Mouse (Mus musculus) forebrain, embryonic 11.5 days (tissue): ENCODE results near the gene Mmp15. TPM values are rescaled to one million over a fixed set of nuclear protein-coding genes. Genes with fewer than 3 reads are reported as not detected.
A peak's percentile ranks its signal among the peaks of the same experiment; 100 is the strongest.

Source experiments
- ATAC-seq: fragments of 200-750 bp; cut with Nextera tagmentation; replicated peaks from 2 replicates; pipeline ENCODE4 v1.8.0; 2017; ENCODE audit warnings: moderate TSS enrichment; ENCODE audit not compliant: low FRiP score
- DNase-seq: peaks from one replicate; pipeline ENCODE4 v3.0.0-alpha.2; 2017; ENCODE audit warnings: low spot score
- H3K27ac ChIP-seq: fragments of 300-500 bp; sonication (generic); 2 replicates; pipeline ENCODE4 v1.5.1; 2014; ENCODE audit warnings: low read depth, low read length
- H3K27me3 ChIP-seq: fragments of 300-500 bp; sonication (generic); 2 replicates; pipeline ENCODE4 v1.6.1; 2014; ENCODE audit warnings: mild to moderate bottlenecking, low read length, mixed read lengths; ENCODE audit not compliant: control insufficient read depth, insufficient read depth
- H3K36me3 ChIP-seq: fragments of 300-500 bp; sonication (generic); 2 replicates; pipeline ENCODE4 v1.6.1; 2014; ENCODE audit warnings: mild to moderate bottlenecking, low read length, moderate library complexity, mixed read lengths; ENCODE audit not compliant: control insufficient read depth, insufficient read depth
- H3K4me1 ChIP-seq: fragments of 300-500 bp; sonication (generic); replicated peaks from 2 replicates; pipeline ENCODE4 v1.6.1; 2014; ENCODE audit warnings: low read length, mixed read lengths; ENCODE audit not compliant: control insufficient read depth, insufficient read depth
- H3K4me2 ChIP-seq: fragments of 300-500 bp; sonication (generic); 2 replicates; pipeline ENCODE4 v1.6.1; 2014; ENCODE audit warnings: low read depth, mild to moderate bottlenecking, low read length, moderate library complexity, mixed read lengths; ENCODE audit not compliant: severe bottlenecking
- H3K4me3 ChIP-seq: fragments of 300-500 bp; sonication (generic); 2 replicates; pipeline ENCODE4 v1.5.1; 2014; ENCODE audit warnings: low read depth, low read length
- H3K9ac ChIP-seq: fragments of 300-500 bp; sonication (generic); 2 replicates; pipeline ENCODE4 v1.6.1; 2014; ENCODE audit warnings: low read length
- H3K9me3 ChIP-seq: fragments of 300-500 bp; sonication (generic); 2 replicates; pipeline ENCODE4 v1.6.1; 2016; ENCODE audit warnings: low read length, mixed read lengths; ENCODE audit not compliant: control insufficient read depth
- WGBS: fragments of 180-500 bp; shearing (Covaris S2); extraction: QIAGEN DNeasy Blood & Tissue Kit; methylation state at CpG from one replicate; pipeline ENCODE4 v1.1.7; 2014; 5-methylcytosine and 5-hydroxymethylcytosine counted together
- polyA plus RNA-seq: library from polyadenylated mRNA; unstranded; fragments of >200 nt; fragmentation: Nextera tagmentation; extraction: Ambion mirVana; gene quantifications from 2 replicates; pipeline ENCODE4 v1.2.1, GENCODE M21; 2014

The Mmp15 gene
- 20.6 and 21.0 TPM in 2 replicates for polyA plus RNA-seq

DNA sequence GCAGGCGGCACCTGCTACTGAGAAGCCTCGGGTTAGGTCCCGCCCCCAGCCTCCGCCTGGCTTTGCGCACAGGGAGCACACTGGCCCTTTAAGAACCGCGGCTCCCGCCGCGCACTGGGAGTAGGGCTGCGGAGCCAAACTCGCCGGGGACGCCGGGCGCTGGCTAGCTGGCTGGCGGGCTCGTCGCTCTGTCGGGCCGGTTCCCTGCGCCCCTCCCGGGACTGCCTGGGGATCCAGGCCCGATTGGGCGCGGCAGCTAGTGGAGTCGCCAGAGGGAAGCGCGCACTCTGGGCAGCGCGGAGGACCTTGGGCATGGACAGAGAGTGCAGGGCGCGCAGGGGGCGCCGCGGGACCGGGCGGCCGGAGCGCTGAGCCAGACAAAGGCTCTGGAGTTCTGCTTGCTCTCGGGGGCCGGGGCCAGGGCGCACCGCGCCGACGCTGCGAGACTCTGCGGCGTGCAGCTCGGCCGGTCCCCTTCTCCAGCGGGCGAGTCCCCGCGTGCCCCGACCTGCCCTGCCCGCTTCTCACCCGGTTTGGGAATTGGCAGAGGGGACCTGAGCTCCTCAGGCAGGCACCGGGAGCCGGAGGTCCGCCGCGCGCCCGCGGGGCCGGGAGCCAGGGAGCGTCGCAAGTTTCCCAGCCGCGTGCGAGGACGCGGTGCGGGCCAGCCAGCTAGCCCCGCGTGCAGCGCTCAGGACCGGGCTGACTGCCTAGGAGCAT, at the start of gene Mmp15:
Gene Mmp15 (plus strand): TSS at position 118 of the 720 bp plus-strand sequence.
- Histone ChIP-seq H3K9me3 (no peaks in the 10 kb centered on the region), H3K4me2 (peak within 1 kb of the TSS; percentile 93), H3K4me3 (peak within 1 kb of the TSS; percentile 77), H3K27ac (peak within 1 kb of the TSS; percentile 66), H3K4me1 (peaks cover 6% of the 10 kb centered on the region), H3K27me3 (no peaks in the 10 kb centered on the region), H3K9ac (peak within 1 kb of the TSS; percentile 93), H3K36me3 (no peaks in the 10 kb centered on the region)
- peak; percentile 89 for DNase-seq
- WGBS = under 1% methylated on average over 79 of the region's 80 CpGs
- ATAC-seq = peak; percentile 84

- Histone ChIP-seq H3K9ac (no peak overlapping the region), H3K4me3 (no peak overlapping the region), H3K27me3 (no peaks in the 10 kb centered on the region), H3K4me1 (no peaks in the 10 kb centered on the region), H3K36me3 (no peaks in the 10 kb centered on the region), H3K27ac (no peak overlapping the region), H3K4me2 (no peak overlapping the region), H3K9me3 (no peaks in the 10 kb centered on the region)
- DNase-seq (no peak), ATAC-seq (no peak)
- WGBS = 34% methylated on average over 5 of the region's 5 CpGs
Measured at GRCm38 (mm10) chr8:95302410-95302809, 49.7 kb upstream of the Mmp15 start.

GRCm38 (mm10) chr8:95305526-95305925, 46.5 kb upstream of the Mmp15 start:
- Histone ChIP-seq H3K4me2 (no peak overlapping the region), H3K27ac (no peak overlapping the region), H3K9me3 (no peaks in the 10 kb centered on the region), H3K27me3 (no peaks in the 10 kb centered on the region), H3K9ac (no peak overlapping the region), H3K4me3 (no peak overlapping the region), H3K36me3 (no peaks in the 10 kb centered on the region), H3K4me1 (no peaks in the 10 kb centered on the region; the same call in 1 of the 2 replicates)
- DNase-seq (no peak), ATAC-seq (no peak)
- 75% methylated on average over 4 of the region's 4 CpGs for WGBS

DNA sequence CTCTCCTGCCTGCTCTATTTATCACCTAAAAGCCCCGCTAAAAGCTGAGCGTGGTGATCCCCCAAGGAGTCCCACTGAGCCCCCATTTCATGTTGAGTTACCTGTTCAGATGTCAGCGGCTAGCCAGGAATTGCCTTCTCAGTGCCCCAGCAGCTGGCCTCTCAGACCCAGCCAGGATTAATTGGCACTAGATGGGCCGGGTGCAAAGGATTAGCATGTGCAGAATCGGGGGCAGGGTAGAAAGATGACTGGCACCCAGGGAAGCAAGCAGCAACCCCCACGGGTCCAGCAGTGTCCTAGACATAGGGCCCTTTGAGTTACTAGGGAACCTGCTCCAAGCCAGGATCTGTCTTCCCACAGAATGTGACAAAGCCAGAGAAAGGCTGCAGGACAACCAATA, 45.6 kb upstream of the Mmp15 start, which contains the start of gene Cngb1:
Gene Cngb1 (minus strand): TSS at position 155 of the 400 bp plus-strand sequence.
- DNase-seq (no peak), ATAC-seq (no peak)
- peaks cover 3% of the 10 kb centered on the region; the same call in 1 of the 2 replicates for H3K4me1 ChIP-seq
- no peak within 1 kb of the TSS for H3K4me2 ChIP-seq
- H3K4me3 ChIP-seq = no peak within 1 kb of the TSS
- no peaks in the 10 kb centered on the region for H3K9me3 ChIP-seq
- no peak within 1 kb of the TSS for H3K9ac ChIP-seq
- no peak within 1 kb of the TSS for H3K27ac ChIP-seq
- WGBS = 47% methylated on average over 6 of the region's 6 CpGs
- H3K36me3 ChIP-seq = no peaks in the 10 kb centered on the region
- H3K27me3 ChIP-seq = no peaks in the 10 kb centered on the region

DNA sequence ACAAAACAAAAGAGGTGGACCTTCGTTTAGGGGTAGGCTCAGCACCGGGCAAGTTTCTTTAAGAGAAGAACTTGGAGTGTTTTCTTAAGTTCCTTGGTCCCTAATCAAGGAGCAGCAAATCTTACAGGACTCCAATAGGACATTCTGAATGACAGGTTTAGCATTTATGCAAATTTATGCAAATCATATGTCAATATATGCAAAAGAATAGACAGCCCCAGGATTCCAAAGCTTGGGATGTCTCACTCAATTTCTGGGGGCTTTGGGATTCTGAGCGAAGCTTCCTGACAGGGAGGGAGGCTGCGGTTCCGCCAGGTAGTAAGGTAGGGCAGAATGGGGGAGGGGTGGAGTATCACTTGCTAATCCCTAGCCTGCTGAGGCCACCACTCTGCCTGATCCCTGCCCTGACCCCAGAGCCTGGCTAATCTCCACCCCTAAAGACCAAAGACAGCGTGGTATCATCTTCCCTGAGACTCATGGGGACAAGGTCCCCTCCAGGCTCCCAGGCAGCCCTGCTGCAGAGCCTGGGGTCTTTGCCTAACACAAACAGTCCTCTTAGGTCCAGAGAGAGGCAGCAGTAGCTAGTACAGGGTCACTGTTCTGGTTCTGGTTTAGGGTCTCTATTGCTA, 41.6 kb upstream of the Mmp15 start, which contains the start of gene Tepp:
Gene Tepp (plus strand): TSS at position 225 of the 629 bp plus-strand sequence.
- Histone ChIP-seq H3K27ac (no peak within 1 kb of the TSS), H3K4me1 (peaks cover 3% of the 10 kb centered on the region; the same call in 1 of the 2 replicates), H3K4me3 (no peak within 1 kb of the TSS), H3K4me2 (no peak within 1 kb of the TSS), H3K9ac (no peak within 1 kb of the TSS), H3K9me3 (no peaks in the 10 kb centered on the region), H3K27me3 (no peaks in the 10 kb centered on the region), H3K36me3 (no peaks in the 10 kb centered on the region)
- ATAC-seq (no peak; the same call in 1 of the 2 replicates), DNase-seq (no peak)
- WGBS = 13% methylated on average over 6 of the region's 6 CpGs

GRCm38 (mm10) chr8:95312836-95313235, 39.2 kb upstream of the Mmp15 start:
- Histone ChIP-seq H3K9ac (no peak overlapping the region), H3K9me3 (no peaks in the 10 kb centered on the region), H3K4me3 (no peak overlapping the region), H3K36me3 (no peaks in the 10 kb centered on the region), H3K4me1 (peaks cover 3% of the 10 kb centered on the region; the same call in 1 of the 2 replicates), H3K27me3 (no peaks in the 10 kb centered on the region), H3K27ac (no peak overlapping the region), H3K4me2 (no peak overlapping the region)
- 63% methylated on average over 18 of the region's 18 CpGs for WGBS
- ATAC-seq (no peak), DNase-seq (no peak)

DNA sequence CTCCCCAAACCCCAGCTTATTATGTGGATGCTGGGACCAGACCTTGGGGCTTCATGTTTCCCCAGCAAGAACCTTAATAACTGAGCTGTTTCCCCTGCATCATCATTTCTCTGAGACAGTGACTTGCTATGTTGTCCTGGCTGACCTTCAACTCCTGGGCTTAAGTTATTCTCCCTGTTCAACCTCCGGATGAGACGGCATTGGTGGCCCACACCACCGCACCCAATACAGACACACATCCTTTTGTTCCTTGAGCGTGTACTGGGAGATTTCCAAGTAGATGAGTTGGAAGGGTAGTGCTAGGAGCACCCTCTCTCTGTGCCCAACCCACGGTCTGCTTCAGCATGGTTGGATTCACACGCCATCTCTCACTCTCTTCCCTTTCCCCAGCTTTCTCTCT, 38.2 kb upstream of the Mmp15 start:
- ATAC-seq = no peak
- WGBS = 86% methylated on average over 6 of the region's 6 CpGs

DNA sequence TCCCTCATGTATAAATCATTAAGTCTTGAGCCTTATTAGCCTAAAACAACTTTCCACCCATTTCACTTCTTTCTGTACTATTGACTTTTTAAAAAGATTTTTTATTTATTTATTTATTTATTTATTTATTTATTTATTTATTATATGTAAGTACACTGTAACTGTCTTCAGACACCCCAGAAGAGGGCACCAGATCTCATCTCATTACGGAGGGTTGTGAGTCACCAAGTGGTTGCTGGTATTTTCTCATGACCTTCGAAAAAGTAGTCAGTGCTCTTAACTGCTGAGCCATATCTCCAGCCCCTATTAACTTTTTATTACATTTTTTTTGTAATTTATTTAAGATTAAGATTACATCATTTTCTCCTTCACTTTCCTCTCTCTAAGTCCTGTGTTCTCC, 37.4 kb upstream of the Mmp15 start:
- ATAC-seq = no peak
- no peak overlapping the region for H3K4me2 ChIP-seq
- H3K4me3 ChIP-seq = no peak overlapping the region
- H3K9ac ChIP-seq = no peak overlapping the region
- 83% methylated on average over 2 of the region's 2 CpGs for WGBS
- H3K9me3 ChIP-seq = no peaks in the 10 kb centered on the region
- no peaks in the 10 kb centered on the region for H3K36me3 ChIP-seq
- no peak overlapping the region for H3K27ac ChIP-seq
- DNase-seq = no peak
- H3K4me1 ChIP-seq = peaks cover 3% of the 10 kb centered on the region; the same call in 1 of the 2 replicates
- H3K27me3 ChIP-seq = no peaks in the 10 kb centered on the region

More for the DNA sequence above, 38.2 kb upstream of the Mmp15 start:
- H3K4me3 ChIP-seq = no peak overlapping the region
- H3K9me3 ChIP-seq = no peaks in the 10 kb centered on the region
- H3K4me2 ChIP-seq = no peak overlapping the region
- DNase-seq = no peak
- no peak overlapping the region for H3K9ac ChIP-seq
- no peak overlapping the region for H3K27ac ChIP-seq
- peaks cover 3% of the 10 kb centered on the region; the same call in 1 of the 2 replicates for H3K4me1 ChIP-seq
- no peaks in the 10 kb centered on the region for H3K36me3 ChIP-seq
- no peaks in the 10 kb centered on the region for H3K27me3 ChIP-seq
